Mouse (Mus musculus): ENCODE results near the gene Gbgt1. TPM values are rescaled to one million over a fixed set of nuclear protein-coding genes. Genes with fewer than 3 reads are reported as not detected.

Gene Gbgt1
- polyA plus RNA-seq (2012; rRNA removed), result 1.1 and 1.5 TPM in 2 replicates

- no peaks in the 10 kb centered on the region for H3K27me3 ChIP-seq (ENCODE audit: control insufficient read depth, insufficient read depth, low read length)
- DNase-seq, result no peak
- TF ChIP-seq POLR2A (IDR thresholded peaks at IDR 0.05; ENCODE audit: borderline replicate concordance, insufficient read depth, low read length), result no peak
- TF ChIP-seq CTCF (IDR thresholded peaks at IDR 0.05; ENCODE audit: borderline replicate concordance, insufficient read depth, low read depth, low read length), result no peak
- H3K27ac ChIP-seq (ENCODE audit: insufficient read depth, low read length), result no peak within 1 kb of the TSS
- no peaks in the 10 kb centered on the region for H3K4me1 ChIP-seq (ENCODE audit: control insufficient read depth, insufficient read depth, low read length)
- WGBS, result 61% methylated on average over 5 of the region's 5 CpGs
- H3K4me3 ChIP-seq (replicated peaks; ENCODE audit: insufficient read depth, low read depth, low read length), result no peak within 1 kb of the TSS
These were observed at the start of gene Gbgt1 for GRCm38 (mm10) chr2:28496671-28497070. Gbgt1 (plus strand) TSS chr2:28496891.

- H3K4me1 ChIP-seq (ENCODE audit: control insufficient read depth, insufficient read depth, low read length), result no peaks in the 10 kb centered on the region
- 2% methylated on average over 11 of the region's 11 CpGs for WGBS
- no peak overlapping the region for H3K27ac ChIP-seq (ENCODE audit: insufficient read depth, low read length)
- H3K27me3 ChIP-seq (ENCODE audit: control insufficient read depth, insufficient read depth, low read length), result no peaks in the 10 kb centered on the region
- TF ChIP-seq POLR2A (IDR thresholded peaks at IDR 0.05; ENCODE audit: borderline replicate concordance, insufficient read depth, low read length), result no peak
- no peak for TF ChIP-seq CTCF (IDR thresholded peaks at IDR 0.05; ENCODE audit: borderline replicate concordance, insufficient read depth, low read depth, low read length)
- DNase-seq, result no peak
- peak overlapping the region; percentile 60 for H3K4me3 ChIP-seq (replicated peaks; ENCODE audit: insufficient read depth, low read depth, low read length)
These were observed 49.4 kb upstream of the Gbgt1 start for GRCm38 (mm10) chr2:28447315-28447670.

- no peak for TF ChIP-seq CTCF (IDR thresholded peaks at IDR 0.05; ENCODE audit: borderline replicate concordance, insufficient read depth, low read depth, low read length)
- no peak for TF ChIP-seq POLR2A (IDR thresholded peaks at IDR 0.05; ENCODE audit: borderline replicate concordance, insufficient read depth, low read length)
- Histone ChIP-seq H3K27me3 (ENCODE audit: control insufficient read depth, insufficient read depth, low read length) (no peaks in the 10 kb centered on the region), H3K4me3 (replicated peaks; ENCODE audit: insufficient read depth, low read depth, low read length) (no peak overlapping the region), H3K27ac (ENCODE audit: insufficient read depth, low read length) (no peak overlapping the region), H3K4me1 (ENCODE audit: control insufficient read depth, insufficient read depth, low read length) (peaks cover 2% of the 10 kb centered on the region; the same call in 1 of the 2 replicates)
- no peak for DNase-seq
- WGBS, result 81% methylated on average over 11 of the region's 11 CpGs
These were observed 45.0 kb upstream of the Gbgt1 start for GRCm38 (mm10) chr2:28451663-28452062.

- H3K27me3 ChIP-seq (ENCODE audit: control insufficient read depth, insufficient read depth, low read length), result no peaks in the 10 kb centered on the region
- H3K4me1 ChIP-seq (ENCODE audit: control insufficient read depth, insufficient read depth, low read length), result peaks cover 5% of the 10 kb centered on the region; the same call in 1 of the 2 replicates
- WGBS, result 89% methylated on average over 6 of the region's 6 CpGs
- no peak for TF ChIP-seq POLR2A (IDR thresholded peaks at IDR 0.05; ENCODE audit: borderline replicate concordance, insufficient read depth, low read length)
- no peak for TF ChIP-seq CTCF (IDR thresholded peaks at IDR 0.05; ENCODE audit: borderline replicate concordance, insufficient read depth, low read depth, low read length)
- DNase-seq, result no peak
- no peak overlapping the region for H3K4me3 ChIP-seq (replicated peaks; ENCODE audit: insufficient read depth, low read depth, low read length)
- no peak overlapping the region for H3K27ac ChIP-seq (ENCODE audit: insufficient read depth, low read length)
These were observed 43.2 kb upstream of the Gbgt1 start for GRCm38 (mm10) chr2:28453539-28453938.

DNA sequence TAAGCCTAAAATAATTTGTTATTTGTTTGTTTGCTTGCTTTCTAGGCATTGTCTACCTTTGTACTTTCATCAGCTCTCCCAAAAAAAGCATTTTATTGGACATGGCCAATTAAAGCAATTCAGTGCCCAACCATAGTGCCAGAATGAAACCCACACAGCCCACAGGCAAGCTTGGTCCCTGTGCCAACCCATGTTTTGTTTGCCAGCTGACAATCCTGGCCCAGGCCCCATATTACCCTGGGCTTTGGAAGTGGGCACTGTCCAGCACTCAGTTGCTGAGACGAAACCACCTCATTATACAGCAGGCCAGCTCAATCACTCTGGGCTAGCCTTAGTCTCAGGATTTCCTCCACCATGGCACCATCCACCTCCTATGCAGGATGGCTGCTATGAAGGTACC lies 40.1 kb upstream of the Gbgt1 start:
- 26% methylated on average over 1 of the region's 1 CpGs for WGBS
- DNase-seq, result peak in 1 of 2 experiments; percentile 28

DNA sequence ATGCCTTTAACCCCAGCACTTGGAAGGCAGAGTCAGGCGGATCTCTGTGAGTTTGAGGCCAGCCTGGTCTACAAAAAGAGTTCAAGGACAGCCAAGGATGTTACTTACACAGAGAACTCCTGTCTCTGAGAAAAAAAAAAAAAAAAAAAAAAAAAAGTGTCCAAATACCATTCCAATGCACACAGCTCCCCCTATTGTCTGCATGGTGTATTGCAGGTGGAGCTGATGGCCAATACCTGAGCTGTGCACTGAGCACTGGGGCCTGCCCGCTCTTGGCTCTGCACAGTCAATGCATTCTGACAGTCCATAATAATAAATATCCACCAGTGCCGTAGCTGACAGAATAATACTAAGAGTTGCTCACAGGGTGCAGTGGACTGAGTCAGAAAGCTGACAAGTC lies 32.8 kb upstream of the Gbgt1 start:
- Histone ChIP-seq H3K27me3 (ENCODE audit: control insufficient read depth, insufficient read depth, low read length) (no peaks in the 10 kb centered on the region), H3K4me1 (ENCODE audit: control insufficient read depth, insufficient read depth, low read length) (peaks cover 2% of the 10 kb centered on the region), H3K4me3 (replicated peaks; ENCODE audit: insufficient read depth, low read depth, low read length) (no peak overlapping the region), H3K27ac (ENCODE audit: insufficient read depth, low read length) (no peak overlapping the region)
- WGBS, result 56% methylated on average over 3 of the region's 3 CpGs
- TF ChIP-seq POLR2A (IDR thresholded peaks at IDR 0.05; ENCODE audit: borderline replicate concordance, insufficient read depth, low read length) (no peak), CTCF (IDR thresholded peaks at IDR 0.05; ENCODE audit: borderline replicate concordance, insufficient read depth, low read depth, low read length) (peak; percentile 67)
- peak; percentile 65 to 81 for DNase-seq

More for the DNA sequence above, 40.1 kb upstream of the Gbgt1 start:
- H3K4me1 ChIP-seq (ENCODE audit: control insufficient read depth, insufficient read depth, low read length), result peaks cover 5% of the 10 kb centered on the region; the same call in 1 of the 2 replicates
- no peak overlapping the region for H3K27ac ChIP-seq (ENCODE audit: insufficient read depth, low read length)
- TF ChIP-seq CTCF (IDR thresholded peaks at IDR 0.05; ENCODE audit: borderline replicate concordance, insufficient read depth, low read depth, low read length) (no peak), POLR2A (IDR thresholded peaks at IDR 0.05; ENCODE audit: borderline replicate concordance, insufficient read depth, low read length) (no peak)
- H3K27me3 ChIP-seq (ENCODE audit: control insufficient read depth, insufficient read depth, low read length), result no peaks in the 10 kb centered on the region
- H3K4me3 ChIP-seq (replicated peaks; ENCODE audit: insufficient read depth, low read depth, low read length), result no peak overlapping the region

GRCm38 (mm10) chr2:28464919-28465318 lies 31.8 kb upstream of the Gbgt1 start:
- TF ChIP-seq CTCF (IDR thresholded peaks at IDR 0.05; ENCODE audit: borderline replicate concordance, insufficient read depth, low read depth, low read length) (no peak), POLR2A (IDR thresholded peaks at IDR 0.05; ENCODE audit: borderline replicate concordance, insufficient read depth, low read length) (no peak)
- WGBS, result 67% methylated on average over 9 of the region's 9 CpGs
- no peak overlapping the region for H3K27ac ChIP-seq (ENCODE audit: insufficient read depth, low read length)

GRCm38 (mm10) chr2:28465836-28466518 lies 30.7 kb upstream of the Gbgt1 start, which contains the start of gene 1700007K13Rik:
1700007K13Rik (minus strand) TSS chr2:28466332.
- Histone ChIP-seq H3K4me3 (replicated peaks; ENCODE audit: insufficient read depth, low read depth, low read length) (peak within 1 kb of the TSS; percentile 14), H3K27me3 (ENCODE audit: control insufficient read depth, insufficient read depth, low read length) (no peaks in the 10 kb centered on the region), H3K4me1 (ENCODE audit: control insufficient read depth, insufficient read depth, low read length) (peaks cover 3% of the 10 kb centered on the region), H3K27ac (ENCODE audit: insufficient read depth, low read length) (no peak within 1 kb of the TSS)
- 4% methylated on average over 25 of the region's 25 CpGs for WGBS
- TF ChIP-seq POLR2A (IDR thresholded peaks at IDR 0.05; ENCODE audit: borderline replicate concordance, insufficient read depth, low read length), result no peak
- TF ChIP-seq CTCF (IDR thresholded peaks at IDR 0.05; ENCODE audit: borderline replicate concordance, insufficient read depth, low read depth, low read length), result no peak
- DNase-seq, result peak; percentile 80 to 87

More at GRCm38 (mm10) chr2:28464919-28465318, 31.8 kb upstream of the Gbgt1 start:
- Histone ChIP-seq H3K4me1 (ENCODE audit: control insufficient read depth, insufficient read depth, low read length) (peaks cover 3% of the 10 kb centered on the region), H3K27me3 (ENCODE audit: control insufficient read depth, insufficient read depth, low read length) (no peaks in the 10 kb centered on the region), H3K4me3 (replicated peaks; ENCODE audit: insufficient read depth, low read depth, low read length) (no peak overlapping the region)
- DNase-seq, result no peak

All from cerebellum, adult 2 months (tissue).